10 mouse cellular contexts compared by ENCODE assay signal in genomic region chr11:116627072-116628020, GRCm38 (mm10). TPM values are rescaled to one million over a fixed set of nuclear protein-coding genes. Genes with fewer than 3 reads are reported as not detected.
DNase-seq lines count a peak whose midpoint lies in the region; ATAC-seq lines count a peak whose summit lies in the region.
"Had no signal": no experiment of that assay in that cellular context is flagged by ENCODE, and none has a peak within 500 bp of the region (broad histone marks: within the 10 kb centered on the region; RNA-seq: fewer than 3 reads in every experiment).

No protein-coding gene starts in this region.

- H3K4me2 ChIP-seq in liver, embryonic 11.5 days, result no peak overlapping the region
- no peak overlapping the region for H3K4me2 ChIP-seq in liver, embryonic 16.5 days (ENCODE audit: low read depth, low read length)

- DNase-seq in cerebellum, postnatal 10 days, result peak; percentile 71 to 78
- DNase-seq in cerebellum, adult 9-10 months, result no peak
- DNase-seq in liver (peak; percentile 70), R1 (ENCODE audit: low read depth, low spot score) (peak; percentile 80)
- DNase-seq in liver, embryonic 11.5 days (ENCODE audit: low spot score), result no peak
- no peak for DNase-seq in left cerebral cortex, adult 18-20 months (ENCODE audit: low spot score in 2 of 2)
- DNase-seq: gastrocnemius, postnatal 25 days had no signal

- no peak overlapping the region for H3K27ac ChIP-seq in liver, embryonic 11.5 days (ENCODE audit: low read depth, low read length)
- 0 out of 2 replicates have a peak overlapping the region, but pooled peaks have one; percentile 30 for H3K27ac ChIP-seq in liver, embryonic 16.5 days (ENCODE audit: low read length)

- no peak overlapping the region for H3K4me3 ChIP-seq in liver, embryonic 11.5 days (ENCODE audit: low read depth, low read length)
- no peak overlapping the region for H3K4me3 ChIP-seq in liver, embryonic 16.5 days (ENCODE audit: low read depth, low read length)

- no peaks in the 10 kb centered on the region for H3K27me3 ChIP-seq in liver, embryonic 11.5 days (replicated peaks; ENCODE audit: control insufficient read depth, insufficient read depth, low read length)
- H3K27me3 ChIP-seq in liver, embryonic 16.5 days (ENCODE audit: control insufficient read depth, insufficient read depth, low read depth, low read length), result no peaks in the 10 kb centered on the region

- WGBS in liver, embryonic 11.5 days, result 35% methylated on average over 10 of the region's 10 CpGs
- WGBS in liver, embryonic 16.5 days (ENCODE audit: insufficient replicate concordance), result 27% methylated on average over 10 of the region's 10 CpGs

- no peaks in the 10 kb centered on the region for H3K9me3 ChIP-seq in liver, embryonic 11.5 days (ENCODE audit: control insufficient read depth, low read length)
- no peaks in the 10 kb centered on the region for H3K9me3 ChIP-seq in liver, embryonic 16.5 days (replicated peaks; ENCODE audit: control insufficient read depth, low read length)

- H3K9ac ChIP-seq in liver, embryonic 11.5 days (ENCODE audit: low read depth, low read length), result no peak overlapping the region
- no peak overlapping the region for H3K9ac ChIP-seq in liver, embryonic 16.5 days (ENCODE audit: low read depth, low read length)

- ATAC-seq in liver, embryonic 11.5 days (replicated peaks; ENCODE audit: low FRiP score), result no peak
- no peak for ATAC-seq in liver, embryonic 16.5 days (ENCODE audit: low read depth)
- ATAC-seq in frontal cortex, adult (ENCODE audit: low TSS enrichment), result no peak
- ATAC-seq: midbrain, embryonic 16.5 days had no signal

- no peaks in the 10 kb centered on the region for H3K36me3 ChIP-seq in liver, embryonic 11.5 days (ENCODE audit: control insufficient read depth, insufficient read depth, low read length)
- H3K36me3 ChIP-seq in liver, embryonic 16.5 days (ENCODE audit: control insufficient read depth, insufficient read depth), result no peaks in the 10 kb centered on the region

- H3K4me1 ChIP-seq in liver, embryonic 11.5 days (replicated peaks; ENCODE audit: control insufficient read depth, insufficient read depth, low read length), result peaks cover 40% of the 10 kb centered on the region
- H3K4me1 ChIP-seq in liver, embryonic 16.5 days (ENCODE audit: control insufficient read depth, low read depth, low read length), result peaks cover 34% of the 10 kb centered on the region

RNA-seq across cellular contexts. Expression of gene Rhbdf2, which starts 0.5 kb away (rescaled TPM):
- 9.9 and 10.6 TPM in 2 replicates for polyA plus RNA-seq in liver, embryonic 11.5 days (2014; fragmentation: Nextera tagmentation; extraction: Ambion mirVana)
- 6.7 and 7.7 TPM in 2 replicates for polyA plus RNA-seq in liver, embryonic 16.5 days (2015; fragmentation: Nextera tagmentation; extraction: Ambion mirVana)
- 1 to 10 TPM; 1.6 to 1.9 TPM for total RNA-seq in left cerebral cortex, adult 18-20 months (2021)

RNA-seq across cellular contexts. Expression of gene Prcd, which starts 26.0 kb away (rescaled TPM):
- polyA plus RNA-seq in liver, embryonic 11.5 days (2014; fragmentation: Nextera tagmentation; extraction: Ambion mirVana), result 0.62 and 0.74 TPM in 2 replicates
- polyA plus RNA-seq in liver, embryonic 16.5 days (2015; fragmentation: Nextera tagmentation; extraction: Ambion mirVana), result 0.12 TPM in 1 of 2 replicates, not detected in the other
- total RNA-seq in left cerebral cortex, adult 18-20 months (2021), result 1 to 10 TPM; 3.7 to 7.9 TPM

RNA-seq across cellular contexts. Expression of gene Cygb, which starts 26.8 kb away (rescaled TPM):
- polyA plus RNA-seq in liver, embryonic 11.5 days (2014; fragmentation: Nextera tagmentation; extraction: Ambion mirVana), result 2.0 and 2.5 TPM in 2 replicates
- polyA plus RNA-seq in liver, embryonic 16.5 days (2015; fragmentation: Nextera tagmentation; extraction: Ambion mirVana), result 1.1 and 1.2 TPM in 2 replicates
- total RNA-seq in left cerebral cortex, adult 18-20 months (2021), result 10 to 100 TPM; 48.6 to 55.9 TPM

RNA-seq across cellular contexts. Expression of gene Aanat, which starts 41.1 kb away (rescaled TPM):
- polyA plus RNA-seq in liver, embryonic 11.5 days (2014; fragmentation: Nextera tagmentation; extraction: Ambion mirVana), result not detected in 2 replicates
- polyA plus RNA-seq in liver, embryonic 16.5 days (2015; fragmentation: Nextera tagmentation; extraction: Ambion mirVana), result not detected in 2 replicates
- total RNA-seq in left cerebral cortex, adult 18-20 months (2021), result 1 to 10 TPM in 1 of 2 experiments, under 1 TPM in 1; 0.56 to 1.4 TPM
- total RNA-seq: gastrocnemius, postnatal 25 days had no signal

RNA-seq across cellular contexts. Expression of gene Ube2o, which starts 46.1 kb away (rescaled TPM):
- polyA plus RNA-seq in liver, embryonic 11.5 days (2014; fragmentation: Nextera tagmentation; extraction: Ambion mirVana), result 13.5 and 13.9 TPM in 2 replicates
- 15.1 and 18.1 TPM in 2 replicates for polyA plus RNA-seq in liver, embryonic 16.5 days (2015; fragmentation: Nextera tagmentation; extraction: Ambion mirVana)
- total RNA-seq in left cerebral cortex, adult 18-20 months (2021), result 100 to 1,000 TPM; 123 TPM

Comparison
In these comparisons a context has a peak if more than half of its experiments do, and no peak if none do; other contexts are left out.
1. DNase-seq: peak in cerebellum, postnatal 10 days (2 of 2), liver (single experiment) and R1 (single experiment); none in cerebellum, adult 9-10 months (single experiment), liver, embryonic 11.5 days (single experiment) and left cerebral cortex, adult 18-20 months (0 of 2).